Mouse (Mus musculus): ENCODE data around the gene Lsm12. TPM values are rescaled to one million over a fixed set of nuclear protein-coding genes. Genes with fewer than 3 reads are reported as not detected.
A peak's percentile ranks its signal among the peaks of the same experiment; 100 is the strongest.

Gene Lsm12
- polyA plus RNA-seq, 1 experiment from 2014 or later, result 76.5 TPM

GRCm38 (mm10) chr11:102146005-102146404 is 39.1 kb downstream of the Lsm12 start:
- Histone ChIP-seq H3K4me1 (ENCODE audit: control insufficient read depth, insufficient read depth, low read length) (no peaks in the 10 kb centered on the region), H3K9me3 (replicated peaks; ENCODE audit: control insufficient read depth, low read length) (no peaks in the 10 kb centered on the region), H3K4me2 (ENCODE audit: low read depth, low read length) (no peak overlapping the region), H3K9ac (replicated peaks; ENCODE audit: low read length) (no peak overlapping the region), H3K36me3 (replicated peaks; ENCODE audit: control insufficient read depth, insufficient read depth, low read depth, low read length) (no peaks in the 10 kb centered on the region), H3K27ac (replicated peaks; ENCODE audit: low read depth, low read length) (no peak overlapping the region), H3K4me3 (ENCODE audit: low read depth, low read length) (no peak overlapping the region; the same call in 1 of the 2 replicates), H3K27me3 (ENCODE audit: control insufficient read depth, insufficient read depth, low read length) (peaks cover 44% of the 10 kb centered on the region)
- ATAC-seq (replicated peaks; ENCODE audit: insufficient number of reproducible peaks, low FRiP score, low TSS enrichment, low read depth) (no peak), DNase-seq (ENCODE audit: low spot score) (no peak)
- 4% methylated on average over 16 of the region's 16 CpGs for WGBS

GRCm38 (mm10) chr11:102145471-102146001 is 39.6 kb downstream of the Lsm12 start, which contains the start of gene Nags:
TSS of gene Nags (plus strand) at chr11:102145513.
- Histone ChIP-seq H3K9me3 (replicated peaks; ENCODE audit: control insufficient read depth, low read length) (no peaks in the 10 kb centered on the region), H3K4me3 (ENCODE audit: low read depth, low read length) (peak within 1 kb of the TSS; percentile 24), H3K27me3 (ENCODE audit: control insufficient read depth, insufficient read depth, low read length) (peaks cover 44% of the 10 kb centered on the region), H3K27ac (replicated peaks; ENCODE audit: low read depth, low read length) (no peak within 1 kb of the TSS), H3K4me2 (ENCODE audit: low read depth, low read length) (peak within 1 kb of the TSS; percentile 43), H3K36me3 (replicated peaks; ENCODE audit: control insufficient read depth, insufficient read depth, low read depth, low read length) (no peaks in the 10 kb centered on the region), H3K4me1 (ENCODE audit: control insufficient read depth, insufficient read depth, low read length) (no peaks in the 10 kb centered on the region), H3K9ac (replicated peaks; ENCODE audit: low read length) (no peak within 1 kb of the TSS)
- DNase-seq (ENCODE audit: low spot score), result no peak
- WGBS, result 1% methylated on average over 50 of the region's 50 CpGs
- ATAC-seq (replicated peaks; ENCODE audit: insufficient number of reproducible peaks, low FRiP score, low TSS enrichment, low read depth), result peak; percentile 36; the same call in 1 of the 2 replicates

GRCm38 (mm10) chr11:102144957-102145470 is 40.1 kb downstream of the Lsm12 start:
- Histone ChIP-seq H3K27me3 (ENCODE audit: control insufficient read depth, insufficient read depth, low read length) (peaks cover 44% of the 10 kb centered on the region), H3K4me2 (ENCODE audit: low read depth, low read length) (peak overlapping the region; percentile 43), H3K36me3 (replicated peaks; ENCODE audit: control insufficient read depth, insufficient read depth, low read depth, low read length) (no peaks in the 10 kb centered on the region), H3K9ac (replicated peaks; ENCODE audit: low read length) (no peak overlapping the region), H3K27ac (replicated peaks; ENCODE audit: low read depth, low read length) (no peak overlapping the region), H3K4me3 (ENCODE audit: low read depth, low read length) (peak overlapping the region; percentile 24; the same call in 1 of the 2 replicates), H3K4me1 (ENCODE audit: control insufficient read depth, insufficient read depth, low read length) (no peaks in the 10 kb centered on the region), H3K9me3 (replicated peaks; ENCODE audit: control insufficient read depth, low read length) (no peaks in the 10 kb centered on the region)
- ATAC-seq (replicated peaks; ENCODE audit: insufficient number of reproducible peaks, low FRiP score, low TSS enrichment, low read depth), result no peak
- no peak for DNase-seq (ENCODE audit: low spot score)
- 27% methylated on average over 13 of the region's 13 CpGs for WGBS

GRCm38 (mm10) chr11:102142355-102142754 is 42.7 kb downstream of the Lsm12 start:
- Histone ChIP-seq H3K9ac (replicated peaks; ENCODE audit: low read length) (no peak overlapping the region), H3K36me3 (replicated peaks; ENCODE audit: control insufficient read depth, insufficient read depth, low read depth, low read length) (no peaks in the 10 kb centered on the region), H3K27me3 (ENCODE audit: control insufficient read depth, insufficient read depth, low read length) (peaks cover 32% of the 10 kb centered on the region), H3K27ac (replicated peaks; ENCODE audit: low read depth, low read length) (no peak overlapping the region), H3K9me3 (replicated peaks; ENCODE audit: control insufficient read depth, low read length) (no peaks in the 10 kb centered on the region), H3K4me1 (ENCODE audit: control insufficient read depth, insufficient read depth, low read length) (no peaks in the 10 kb centered on the region; the same call in 1 of the 2 replicates), H3K4me3 (ENCODE audit: low read depth, low read length) (no peak overlapping the region), H3K4me2 (ENCODE audit: low read depth, low read length) (no peak overlapping the region)
- ATAC-seq (replicated peaks; ENCODE audit: insufficient number of reproducible peaks, low FRiP score, low TSS enrichment, low read depth), result no peak
- 67% methylated on average over 7 of the region's 7 CpGs for WGBS
- no peak for DNase-seq (ENCODE audit: low spot score)

- ATAC-seq (replicated peaks; ENCODE audit: insufficient number of reproducible peaks, low FRiP score, low TSS enrichment, low read depth), result no peak
- peaks cover 14% of the 10 kb centered on the region for H3K27me3 ChIP-seq (ENCODE audit: control insufficient read depth, insufficient read depth, low read length)
- WGBS, result 2% methylated on average over 5 of the region's 5 CpGs
Measured at GRCm38 (mm10) chr11:102140508-102140907, 44.6 kb downstream of the Lsm12 start.

GRCm38 (mm10) chr11:102138447-102138740 is 46.7 kb downstream of the Lsm12 start:
- under 1% methylated on average over 18 of the region's 18 CpGs for WGBS
- peak overlapping the region; percentile 14; the same call in 1 of the 2 replicates for H3K9ac ChIP-seq (replicated peaks; ENCODE audit: low read length)
- no peaks in the 10 kb centered on the region for H3K9me3 ChIP-seq (replicated peaks; ENCODE audit: control insufficient read depth, low read length)
- H3K4me3 ChIP-seq (ENCODE audit: low read depth, low read length), result no peak overlapping the region
- DNase-seq (ENCODE audit: low spot score) (peak; percentile 87), ATAC-seq (replicated peaks; ENCODE audit: insufficient number of reproducible peaks, low FRiP score, low TSS enrichment, low read depth) (no peak; the same call in 1 of the 2 replicates)
- no peaks in the 10 kb centered on the region for H3K36me3 ChIP-seq (replicated peaks; ENCODE audit: control insufficient read depth, insufficient read depth, low read depth, low read length)
- peaks cover 2% of the 10 kb centered on the region; the same call in 1 of the 2 replicates for H3K27me3 ChIP-seq (ENCODE audit: control insufficient read depth, insufficient read depth, low read length)
- no peaks in the 10 kb centered on the region; the same call in 1 of the 2 replicates for H3K4me1 ChIP-seq (ENCODE audit: control insufficient read depth, insufficient read depth, low read length)
- no peak overlapping the region for H3K27ac ChIP-seq (replicated peaks; ENCODE audit: low read depth, low read length)
- peak overlapping the region; percentile 50 for H3K4me2 ChIP-seq (ENCODE audit: low read depth, low read length)

More at GRCm38 (mm10) chr11:102140508-102140907, 44.6 kb downstream of the Lsm12 start:
- H3K4me2 ChIP-seq (ENCODE audit: low read depth, low read length), result no peak overlapping the region
- H3K9ac ChIP-seq (replicated peaks; ENCODE audit: low read length), result no peak overlapping the region
- no peaks in the 10 kb centered on the region for H3K9me3 ChIP-seq (replicated peaks; ENCODE audit: control insufficient read depth, low read length)
- peak; percentile 86 for DNase-seq (ENCODE audit: low spot score)
- H3K36me3 ChIP-seq (replicated peaks; ENCODE audit: control insufficient read depth, insufficient read depth, low read depth, low read length), result no peaks in the 10 kb centered on the region
- no peak overlapping the region for H3K4me3 ChIP-seq (ENCODE audit: low read depth, low read length)
- H3K4me1 ChIP-seq (ENCODE audit: control insufficient read depth, insufficient read depth, low read length), result no peaks in the 10 kb centered on the region; the same call in 1 of the 2 replicates
- no peak overlapping the region for H3K27ac ChIP-seq (replicated peaks; ENCODE audit: low read depth, low read length)

- no peak; the same call in 1 of the 2 replicates for ATAC-seq (replicated peaks; ENCODE audit: insufficient number of reproducible peaks, low FRiP score, low TSS enrichment, low read depth)
- no peaks in the 10 kb centered on the region for H3K9me3 ChIP-seq (replicated peaks; ENCODE audit: control insufficient read depth, low read length)
- peak overlapping the region; percentile 50 for H3K4me2 ChIP-seq (ENCODE audit: low read depth, low read length)
- peaks cover 2% of the 10 kb centered on the region; the same call in 1 of the 2 replicates for H3K27me3 ChIP-seq (ENCODE audit: control insufficient read depth, insufficient read depth, low read length)
- no peaks in the 10 kb centered on the region; the same call in 1 of the 2 replicates for H3K4me1 ChIP-seq (ENCODE audit: control insufficient read depth, insufficient read depth, low read length)
- peak overlapping the region; percentile 14; the same call in 1 of the 2 replicates for H3K9ac ChIP-seq (replicated peaks; ENCODE audit: low read length)
- 41% methylated on average over 13 of the region's 13 CpGs for WGBS
- no peak overlapping the region for H3K4me3 ChIP-seq (ENCODE audit: low read depth, low read length)
- DNase-seq (ENCODE audit: low spot score), result no peak
- no peaks in the 10 kb centered on the region for H3K36me3 ChIP-seq (replicated peaks; ENCODE audit: control insufficient read depth, insufficient read depth, low read depth, low read length)
- H3K27ac ChIP-seq (replicated peaks; ENCODE audit: low read depth, low read length), result no peak overlapping the region
Measured at GRCm38 (mm10) chr11:102137625-102138446, 47.3 kb downstream of the Lsm12 start.

- Histone ChIP-seq H3K4me3 (ENCODE audit: low read depth, low read length) (no peak overlapping the region), H3K4me2 (ENCODE audit: low read depth, low read length) (no peak overlapping the region), H3K27me3 (ENCODE audit: control insufficient read depth, insufficient read depth, low read length) (peaks cover 2% of the 10 kb centered on the region; the same call in 1 of the 2 replicates), H3K36me3 (replicated peaks; ENCODE audit: control insufficient read depth, insufficient read depth, low read depth, low read length) (no peaks in the 10 kb centered on the region), H3K27ac (replicated peaks; ENCODE audit: low read depth, low read length) (no peak overlapping the region), H3K4me1 (ENCODE audit: control insufficient read depth, insufficient read depth, low read length) (no peaks in the 10 kb centered on the region; the same call in 1 of the 2 replicates), H3K9ac (replicated peaks; ENCODE audit: low read length) (no peak overlapping the region), H3K9me3 (replicated peaks; ENCODE audit: control insufficient read depth, low read length) (no peaks in the 10 kb centered on the region)
- DNase-seq (ENCODE audit: low spot score) (no peak), ATAC-seq (replicated peaks; ENCODE audit: insufficient number of reproducible peaks, low FRiP score, low TSS enrichment, low read depth) (no peak)
- WGBS, result 32% methylated on average over 4 of the region's 4 CpGs
Measured at GRCm38 (mm10) chr11:102134516-102134915, 50.6 kb downstream of the Lsm12 start.

All from embryonic facial prominence, embryonic 11.5 days (tissue).